Mouse (Mus musculus): ENCODE results near the gene Bfar. TPM values are rescaled to one million over a fixed set of nuclear protein-coding genes. Genes with fewer than 3 reads are reported as not detected.
"Not testable (repeated sequence)": the region's sequence is repeated elsewhere in the genome, so short reads cannot be mapped to it uniquely, and the experiment has no call there.

Gene Bfar
- polyA plus RNA-seq, 1 experiment, result 24.1 TPM

GRCm38 (mm10) chr16:13740844-13741243 is 69.2 kb downstream of the Bfar start:
- Histone ChIP-seq H3K27ac (ENCODE audit: insufficient read depth, low read length) (peak overlapping the region; percentile 31), H3K9ac (ENCODE audit: low read depth, poor library complexity, severe bottlenecking) (no peak overlapping the region), H3K27me3 (ENCODE audit: control insufficient read depth, insufficient read depth, low read length, poor library complexity, severe bottlenecking) (no peaks in the 10 kb centered on the region), H3K9me3 (replicated peaks; ENCODE audit: control insufficient read depth, insufficient read depth, low read length, poor library complexity, severe bottlenecking) (no peaks in the 10 kb centered on the region), H3K4me1 (ENCODE audit: control insufficient read depth, insufficient read depth, low read length) (peaks cover 14% of the 10 kb centered on the region), H3K4me3 (ENCODE audit: low read depth, low read length) (no peak overlapping the region), H3K36me3 (ENCODE audit: control insufficient read depth, insufficient read depth, low read length, poor library complexity, severe bottlenecking) (no peaks in the 10 kb centered on the region; the same call in 1 of the 2 replicates)
- no peak for TF ChIP-seq CTCF (IDR thresholded peaks at IDR 0.05; ENCODE audit: low read depth, low read length)
- TF ChIP-seq POLR2A (IDR thresholded peaks at IDR 0.05; ENCODE audit: insufficient read depth, low read length), result no peak
- no peak for TF ChIP-seq EP300 (IDR thresholded peaks at IDR 0.05; ENCODE audit: insufficient read depth, low read depth, low read length)

DNA sequence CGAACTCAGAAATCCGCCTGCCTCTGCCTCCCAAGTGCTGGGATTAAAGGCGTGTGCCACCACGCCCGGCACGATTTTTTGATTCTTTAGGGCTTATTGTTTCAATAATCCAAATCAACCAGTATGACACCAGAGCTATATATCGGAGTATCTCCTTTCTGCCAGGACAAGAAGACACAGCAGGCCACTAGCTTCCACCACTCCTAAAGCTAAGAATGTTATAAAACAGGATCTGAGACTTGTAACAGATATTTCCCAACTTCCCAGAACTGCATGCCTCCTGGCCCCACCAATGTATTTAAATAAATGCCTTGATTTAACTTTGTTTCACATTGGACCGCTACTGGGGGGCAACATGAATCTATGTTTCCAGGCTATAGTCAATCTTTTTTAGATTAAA is 76.0 kb downstream of the Bfar start:
- Histone ChIP-seq H3K27ac (ENCODE audit: insufficient read depth, low read length) (peak overlapping the region; percentile 92), H3K9ac (ENCODE audit: low read depth, poor library complexity, severe bottlenecking) (0 out of 2 replicates have a peak overlapping the region, but pooled peaks have one; percentile 39), H3K9me3 (replicated peaks; ENCODE audit: control insufficient read depth, insufficient read depth, low read length, poor library complexity, severe bottlenecking) (peaks cover 9% of the 10 kb centered on the region), H3K4me1 (ENCODE audit: control insufficient read depth, insufficient read depth, low read length) (peaks cover 2% of the 10 kb centered on the region), H3K4me3 (ENCODE audit: low read depth, low read length) (no peak overlapping the region), H3K36me3 (ENCODE audit: control insufficient read depth, insufficient read depth, low read length, poor library complexity, severe bottlenecking) (no peaks in the 10 kb centered on the region), H3K27me3 (ENCODE audit: control insufficient read depth, insufficient read depth, low read length, poor library complexity, severe bottlenecking) (no peaks in the 10 kb centered on the region)
- no peak for TF ChIP-seq CTCF (IDR thresholded peaks at IDR 0.05; ENCODE audit: low read depth, low read length)
- no peak for TF ChIP-seq POLR2A (IDR thresholded peaks at IDR 0.05; ENCODE audit: insufficient read depth, low read length)
- TF ChIP-seq EP300 (IDR thresholded peaks at IDR 0.05; ENCODE audit: insufficient read depth, low read depth, low read length), result no peak

GRCm38 (mm10) chr16:13748124-13748523 is 76.5 kb downstream of the Bfar start:
- H3K27me3 ChIP-seq (ENCODE audit: control insufficient read depth, insufficient read depth, low read length, poor library complexity, severe bottlenecking), result no peaks in the 10 kb centered on the region
- no peak overlapping the region for H3K4me3 ChIP-seq (ENCODE audit: low read depth, low read length)
- peak overlapping the region; percentile 100 for H3K27ac ChIP-seq (ENCODE audit: insufficient read depth, low read length)
- peaks cover 9% of the 10 kb centered on the region for H3K9me3 ChIP-seq (replicated peaks; ENCODE audit: control insufficient read depth, insufficient read depth, low read length, poor library complexity, severe bottlenecking)
- TF ChIP-seq EP300 (IDR thresholded peaks at IDR 0.05; ENCODE audit: insufficient read depth, low read depth, low read length), result no peak
- no peaks in the 10 kb centered on the region for H3K36me3 ChIP-seq (ENCODE audit: control insufficient read depth, insufficient read depth, low read length, poor library complexity, severe bottlenecking)
- peak overlapping the region; percentile 58; the same call in 1 of the 2 replicates for H3K9ac ChIP-seq (ENCODE audit: low read depth, poor library complexity, severe bottlenecking)
- no peaks in the 10 kb centered on the region for H3K4me1 ChIP-seq (ENCODE audit: control insufficient read depth, insufficient read depth, low read length)

DNA sequence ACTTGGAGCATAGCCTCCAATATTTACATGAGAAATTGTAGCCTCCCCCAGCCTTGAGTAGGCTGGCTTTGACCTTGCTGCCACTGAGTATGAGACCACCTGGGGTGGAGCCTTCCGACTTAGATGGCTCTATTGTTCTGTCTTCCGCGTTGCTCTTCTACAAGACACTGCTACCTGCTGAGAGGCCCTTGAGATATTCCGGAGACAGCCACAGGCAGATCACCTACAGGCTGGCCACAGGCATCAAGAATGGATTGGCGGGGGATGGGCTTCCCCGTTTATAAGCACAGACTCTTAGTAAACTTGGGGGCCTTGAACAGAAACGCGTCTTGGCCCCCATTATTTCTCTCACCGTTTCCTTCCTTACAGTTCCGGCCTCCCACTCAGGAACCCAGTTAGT is 77.2 kb downstream of the Bfar start:
- H3K9me3 ChIP-seq (replicated peaks; ENCODE audit: control insufficient read depth, insufficient read depth, low read length, poor library complexity, severe bottlenecking); H3K4me1 ChIP-seq (ENCODE audit: control insufficient read depth, insufficient read depth, low read length); H3K27me3 ChIP-seq (ENCODE audit: control insufficient read depth, insufficient read depth, low read length, poor library complexity, severe bottlenecking); H3K36me3 ChIP-seq (ENCODE audit: control insufficient read depth, insufficient read depth, low read length, poor library complexity, severe bottlenecking): not testable (repeated sequence)
- Histone ChIP-seq H3K9ac (ENCODE audit: low read depth, poor library complexity, severe bottlenecking) (peak overlapping the region; percentile 92), H3K27ac (ENCODE audit: insufficient read depth, low read length) (peak overlapping the region; percentile 100), H3K4me3 (ENCODE audit: low read depth, low read length) (peak overlapping the region; percentile 41)
- peak; percentile 100 for TF ChIP-seq EP300 (IDR thresholded peaks at IDR 0.05; ENCODE audit: insufficient read depth, low read depth, low read length)

DNA sequence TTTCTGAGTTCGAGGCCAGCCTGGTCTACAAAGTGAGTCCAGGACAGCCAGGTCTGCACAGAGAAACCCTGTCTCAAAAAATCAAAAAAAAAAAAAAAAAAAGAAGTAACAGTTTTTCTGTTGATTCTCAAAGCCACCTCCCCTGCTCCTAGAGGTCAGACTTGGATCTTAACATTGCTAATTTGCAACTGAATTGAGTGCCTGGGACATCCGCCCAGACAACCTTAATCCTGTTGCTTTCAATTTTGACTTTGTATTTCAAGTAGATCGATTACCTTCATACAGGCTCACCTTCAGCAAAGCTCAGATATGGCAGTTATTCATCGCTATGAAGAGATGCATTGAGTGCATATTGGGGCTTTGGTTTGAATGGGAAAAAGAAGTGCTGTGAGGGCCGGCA is 77.6 kb downstream of the Bfar start:
- peaks cover 9% of the 10 kb centered on the region for H3K9me3 ChIP-seq (replicated peaks; ENCODE audit: control insufficient read depth, insufficient read depth, low read length, poor library complexity, severe bottlenecking)
- H3K4me3 ChIP-seq (ENCODE audit: low read depth, low read length), result peak overlapping the region; percentile 41
- TF ChIP-seq EP300 (IDR thresholded peaks at IDR 0.05; ENCODE audit: insufficient read depth, low read depth, low read length) (0 out of 2 replicates have a peak, but pooled peaks have one; percentile 18), CTCF (IDR thresholded peaks at IDR 0.05; ENCODE audit: low read depth, low read length) (no peak)

DNA sequence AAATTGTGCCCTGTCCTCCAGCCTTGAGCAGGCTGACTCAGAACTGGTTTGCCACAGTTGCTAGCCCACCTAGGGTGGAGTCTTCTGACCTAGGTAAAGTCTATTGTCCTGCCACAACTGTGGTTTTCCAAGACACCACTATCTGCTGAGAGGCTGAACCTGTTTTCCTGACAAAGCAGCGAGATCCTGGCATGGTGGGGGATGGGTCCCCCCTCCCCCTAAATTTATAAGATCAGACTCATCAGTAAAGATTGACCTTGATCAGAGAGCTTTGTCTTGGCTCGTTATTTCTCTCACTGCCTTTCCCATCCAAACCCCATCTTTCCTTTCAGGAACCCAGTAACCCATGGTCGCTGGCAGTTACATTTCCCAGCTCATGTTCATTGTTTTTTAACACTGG is 78.3 kb downstream of the Bfar start:
- Histone ChIP-seq H3K27me3 (ENCODE audit: control insufficient read depth, insufficient read depth, low read length, poor library complexity, severe bottlenecking) (no peaks in the 10 kb centered on the region), H3K36me3 (ENCODE audit: control insufficient read depth, insufficient read depth, low read length, poor library complexity, severe bottlenecking) (no peaks in the 10 kb centered on the region), H3K4me3 (ENCODE audit: low read depth, low read length) (no peak overlapping the region), H3K4me1 (ENCODE audit: control insufficient read depth, insufficient read depth, low read length) (no peaks in the 10 kb centered on the region), H3K9me3 (replicated peaks; ENCODE audit: control insufficient read depth, insufficient read depth, low read length, poor library complexity, severe bottlenecking) (peaks cover 9% of the 10 kb centered on the region), H3K27ac (ENCODE audit: insufficient read depth, low read length) (peak overlapping the region; percentile 100), H3K9ac (ENCODE audit: low read depth, poor library complexity, severe bottlenecking) (peak overlapping the region; percentile 92)
- peak; percentile 99 for TF ChIP-seq EP300 (IDR thresholded peaks at IDR 0.05; ENCODE audit: insufficient read depth, low read depth, low read length)
- no peak for TF ChIP-seq POLR2A (IDR thresholded peaks at IDR 0.05; ENCODE audit: insufficient read depth, low read length)

More for the DNA sequence above, 77.6 kb downstream of the Bfar start:
- Histone ChIP-seq H3K27me3 (ENCODE audit: control insufficient read depth, insufficient read depth, low read length, poor library complexity, severe bottlenecking) (no peaks in the 10 kb centered on the region), H3K4me1 (ENCODE audit: control insufficient read depth, insufficient read depth, low read length) (no peaks in the 10 kb centered on the region), H3K36me3 (ENCODE audit: control insufficient read depth, insufficient read depth, low read length, poor library complexity, severe bottlenecking) (no peaks in the 10 kb centered on the region), H3K27ac (ENCODE audit: insufficient read depth, low read length) (peak overlapping the region; percentile 100), H3K9ac (ENCODE audit: low read depth, poor library complexity, severe bottlenecking) (peak overlapping the region; percentile 92)
